Mouse (Mus musculus): ENCODE measurements around the gene Yrdc. TPM values are rescaled to one million over a fixed set of nuclear protein-coding genes. Genes with fewer than 3 reads are reported as not detected.

Gene Yrdc
- total RNA-seq (2021) = 10 to 100 TPM; 29.6 to 29.7 TPM
- long read RNA-seq, experiment 1, transcript Yrdc-201 (5 exons, 1,634 nt) = major isoform, 35 of 49 reads
- long read RNA-seq, experiment 1, transcript Yrdc-202 (4 exons, 724 nt) = minor isoform, 5 of 49 reads
- long read RNA-seq, experiment 1, partial matches to known transcripts = 0 of 49 reads
- long read RNA-seq, experiment 1, other reads (novel, unspliced or antisense) = 9 of 49 reads
- long read RNA-seq, experiment 2, transcript Yrdc-201 (5 exons, 1,634 nt) = major isoform, 39 of 47 reads
- long read RNA-seq, experiment 2, partial matches to known transcripts = 2 of 47 reads
- long read RNA-seq, experiment 2, other reads (novel, unspliced or antisense) = 4 of 47 reads

DNA sequence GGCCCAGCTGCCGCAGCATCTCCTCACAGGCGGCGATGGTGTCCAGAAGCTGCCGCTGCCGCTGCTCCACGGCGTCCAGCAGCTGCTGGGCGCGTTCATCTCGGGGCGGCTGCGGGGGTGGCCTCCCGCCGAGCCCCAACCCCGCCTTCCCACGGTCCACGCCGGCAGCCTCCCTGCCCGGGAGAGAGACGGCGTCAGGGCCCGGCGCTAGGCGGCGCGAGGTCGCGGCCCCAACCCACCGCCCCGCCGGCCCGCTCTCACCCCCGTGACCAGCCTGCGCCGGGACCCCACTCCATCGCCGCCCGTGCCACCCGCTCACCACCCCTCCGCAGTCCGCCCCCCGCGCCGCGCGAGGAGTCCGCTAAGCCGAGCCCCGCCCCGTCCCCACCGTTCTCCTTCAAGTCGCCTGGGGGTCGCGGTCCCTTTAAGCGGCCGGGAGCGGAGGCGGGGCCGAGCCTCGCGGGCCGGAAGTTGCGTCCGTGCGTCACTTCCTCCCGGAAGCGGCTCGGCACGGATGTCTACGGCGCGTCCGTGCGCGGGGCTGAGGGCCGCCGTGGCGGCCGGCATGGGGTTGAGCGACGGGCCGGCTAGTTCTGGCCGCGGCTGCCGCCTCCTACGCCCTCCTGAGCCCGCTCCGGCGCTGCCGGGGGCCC lies at the start of gene Yrdc:
Yrdc (plus strand) TSS at position 419 of the 653 bp plus-strand sequence.
- peak; percentile 93 to 95 for DNase-seq (ENCODE audit: low spot score in 2 of 2)
- intact Hi-C loops (cut with DNase I) = no loop called here

DNA sequence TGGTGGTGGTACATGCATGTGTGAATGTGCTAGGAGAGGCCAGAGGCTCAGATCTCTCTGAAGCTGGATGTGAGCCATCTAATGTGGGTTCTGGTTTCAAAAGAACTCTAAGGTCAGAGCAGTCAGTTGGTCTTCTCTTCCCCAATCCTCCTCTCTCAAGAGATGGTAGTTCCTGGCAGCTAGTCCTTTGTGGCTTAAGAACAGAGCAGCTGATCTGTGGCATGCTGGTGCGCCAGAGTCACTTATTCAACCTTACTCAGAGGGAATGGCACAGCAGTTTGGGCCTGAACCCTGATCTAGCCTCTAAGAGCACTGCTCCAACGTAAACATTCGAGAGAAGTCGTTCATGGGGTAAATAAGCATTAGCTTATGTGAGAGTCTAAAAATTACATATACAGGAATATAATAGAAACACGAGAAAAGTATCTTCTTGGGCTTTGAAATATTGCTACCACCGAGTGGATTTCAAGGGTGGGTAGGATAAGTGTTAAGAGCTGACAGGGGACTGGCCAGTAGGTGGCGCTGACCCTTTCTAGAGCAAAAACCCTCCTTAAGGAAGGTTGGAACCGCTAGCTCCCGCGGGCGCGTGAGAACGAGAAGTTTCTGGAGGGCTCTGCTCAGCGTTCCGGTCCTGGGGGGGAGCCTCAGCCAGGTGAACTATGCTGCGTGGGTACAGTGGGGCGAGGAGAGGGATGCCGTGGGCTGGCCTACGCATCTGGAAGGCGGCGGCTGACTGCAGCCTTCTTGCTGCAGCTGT lies 48.7 kb upstream of the Yrdc start, which contains the start of gene Mtf1:
Mtf1 (plus strand) TSS at position 553 of the 757 bp plus-strand sequence.
- intact Hi-C loops (cut with DNase I) = loop anchor here (2.0 kb wide), 1 partner anchor 45 kb away; no protein-coding TSS in a partner anchor
- peak; percentile 91 to 92 for DNase-seq (ENCODE audit: low spot score in 2 of 2)

DNA sequence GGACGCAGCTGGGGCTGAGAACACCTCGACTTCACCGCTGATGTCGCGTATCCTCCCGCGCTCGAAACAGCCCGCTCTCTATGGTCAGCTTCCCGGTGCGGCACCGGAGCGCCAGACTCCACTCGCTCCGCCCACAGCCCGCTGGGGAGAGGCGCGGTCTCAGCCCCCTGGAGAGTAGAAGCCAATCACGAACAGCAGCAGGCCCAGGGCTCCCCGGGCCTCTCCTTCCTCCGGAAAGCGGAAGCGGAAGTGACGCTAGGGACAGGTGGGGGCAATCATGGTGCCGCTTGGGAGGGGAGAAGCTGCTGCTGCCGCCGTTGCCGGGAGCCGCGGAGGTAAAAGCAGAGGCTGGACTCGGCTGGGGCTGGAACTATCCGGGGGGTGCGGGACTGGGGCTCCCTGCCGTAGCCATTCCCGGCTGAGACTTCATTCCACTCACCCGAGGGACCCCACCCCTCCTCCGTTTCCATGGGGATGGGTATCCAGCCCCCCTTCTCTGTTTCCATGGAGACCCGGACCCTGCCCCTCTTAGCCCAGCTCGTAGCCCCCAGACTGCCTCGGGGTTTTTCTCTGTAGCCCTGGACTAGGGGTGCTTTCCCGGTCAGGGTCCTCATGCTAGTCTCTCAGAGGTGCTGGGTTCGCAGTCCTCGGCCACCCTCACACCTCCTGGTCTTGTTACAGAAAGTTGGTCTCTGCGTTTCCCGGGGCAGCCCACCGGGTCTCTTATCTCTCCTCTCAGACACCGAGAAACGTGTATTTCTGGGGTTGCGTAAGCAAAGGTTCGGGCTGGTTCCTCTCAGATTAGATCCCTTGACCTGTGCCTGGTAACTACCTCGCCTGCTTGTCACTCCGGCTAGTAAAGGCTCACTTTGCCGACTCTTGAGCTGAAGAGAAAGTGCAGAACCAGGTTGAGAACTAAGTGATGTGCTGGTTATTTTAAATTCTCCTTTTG lies 47.9 kb upstream of the Yrdc start:
- intact Hi-C loops (cut with DNase I) = loop anchor here (2.0 kb wide), 1 partner anchor 44 kb away; no protein-coding TSS in a partner anchor
- DNase-seq (ENCODE audit: low spot score in 2 of 2) = peak; percentile 95

DNA sequence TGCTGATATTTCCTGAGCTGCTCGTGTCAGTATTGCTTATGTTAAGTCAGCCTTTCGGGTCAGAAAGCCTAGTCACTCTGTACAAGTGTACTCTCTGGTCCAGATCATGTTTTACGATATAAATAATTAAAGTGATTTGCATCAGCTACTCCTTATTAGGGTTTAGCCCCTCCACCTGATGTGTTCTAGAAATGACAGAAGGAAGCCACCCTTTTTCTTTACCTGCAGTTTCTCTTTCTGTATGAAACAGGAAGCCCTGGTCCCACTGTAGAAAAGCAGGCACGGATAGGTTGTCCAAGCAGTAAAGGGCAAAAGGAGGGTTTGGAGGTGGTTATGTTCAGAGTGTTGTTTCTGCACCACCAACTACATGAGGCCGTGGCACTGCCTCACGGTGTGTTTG lies 47.1 kb upstream of the Yrdc start:
- DNase-seq (ENCODE audit: low spot score in 2 of 2) = no peak
- intact Hi-C loops (cut with DNase I) = loop anchor here (2.0 kb wide), 1 partner anchor 43 kb away; no protein-coding TSS in a partner anchor

DNA sequence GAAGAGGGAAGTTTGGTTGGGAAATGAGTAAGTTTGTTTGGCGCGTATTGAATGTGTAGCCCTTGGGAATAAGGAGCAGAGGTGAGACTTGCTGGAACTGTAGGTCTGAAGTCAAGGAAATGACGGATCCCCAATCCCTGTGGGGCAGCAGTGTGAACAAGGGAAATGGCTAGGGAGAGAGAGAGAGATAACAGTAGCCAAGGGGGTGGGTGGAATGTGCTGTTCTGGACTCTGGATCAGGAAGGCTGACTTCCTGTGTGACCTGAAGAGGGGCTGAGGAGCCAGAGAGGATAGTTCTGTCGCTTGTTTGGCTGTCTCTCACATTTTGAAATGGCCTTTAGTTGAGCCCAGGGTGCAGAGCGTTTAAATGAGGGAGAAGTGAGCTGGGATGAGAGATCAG lies 42.0 kb upstream of the Yrdc start:
- intact Hi-C loops (cut with DNase I) = no loop called here
- DNase-seq (ENCODE audit: low spot score in 2 of 2) = no peak

DNA sequence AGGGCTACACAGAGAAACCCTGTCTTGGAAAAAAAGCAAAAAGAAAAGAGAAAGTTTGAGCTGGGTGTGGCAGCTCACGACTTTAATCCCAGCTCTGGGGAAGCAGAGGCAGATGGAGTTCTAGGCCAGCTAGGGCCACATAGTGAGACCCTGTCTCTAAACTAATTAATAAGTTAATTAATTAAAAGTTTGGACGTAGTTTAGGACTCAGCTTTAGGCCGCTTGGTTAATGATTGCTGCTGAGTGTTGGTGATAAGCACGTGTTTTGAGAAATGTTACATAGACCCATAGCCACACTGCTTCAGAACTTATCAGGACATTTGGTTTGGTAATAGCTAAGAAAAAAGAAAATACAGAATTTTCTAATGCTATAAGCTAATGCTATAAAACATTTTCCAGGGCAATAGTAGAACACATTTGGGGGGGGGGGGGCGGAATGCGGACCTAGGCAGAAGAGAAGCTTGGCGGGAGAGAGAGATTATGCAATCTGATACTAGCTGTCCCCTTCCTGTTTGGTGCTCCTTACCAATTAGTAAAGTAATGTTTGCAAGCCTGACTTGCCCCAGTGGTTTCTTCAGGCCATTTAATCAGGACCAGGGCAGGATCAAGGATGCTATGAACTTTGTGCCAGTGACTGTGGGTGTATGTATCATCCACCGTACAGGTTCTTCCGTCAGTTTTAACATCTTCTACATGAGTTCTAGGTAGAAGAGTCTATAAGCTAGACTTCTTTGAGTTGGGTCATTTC lies 41.2 kb upstream of the Yrdc start:
- intact Hi-C loops (cut with DNase I) = no loop called here
- DNase-seq (ENCODE audit: low spot score in 2 of 2) = no peak

DNA sequence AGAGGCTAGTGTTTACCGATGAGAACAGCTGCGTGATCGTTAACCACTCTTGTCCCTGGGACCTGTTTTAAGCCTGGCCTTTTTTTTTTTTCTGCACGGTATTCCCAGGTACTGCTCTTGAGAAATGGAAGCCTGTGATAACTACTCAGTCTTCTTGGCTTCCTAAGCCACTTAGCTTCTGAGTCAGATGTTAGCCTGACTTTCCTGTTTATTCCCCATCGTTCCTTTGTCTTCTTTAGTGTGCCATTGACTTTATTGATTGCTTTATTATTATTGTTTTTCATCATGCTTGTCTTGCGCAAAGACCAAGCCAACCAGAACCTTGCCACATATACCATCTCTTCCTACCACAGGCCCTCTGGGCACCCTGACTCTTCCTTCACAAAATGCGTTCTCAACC lies 40.4 kb upstream of the Yrdc start:
- intact Hi-C loops (cut with DNase I) = no loop called here
- DNase-seq (ENCODE audit: low spot score in 2 of 2) = no peak

DNA sequence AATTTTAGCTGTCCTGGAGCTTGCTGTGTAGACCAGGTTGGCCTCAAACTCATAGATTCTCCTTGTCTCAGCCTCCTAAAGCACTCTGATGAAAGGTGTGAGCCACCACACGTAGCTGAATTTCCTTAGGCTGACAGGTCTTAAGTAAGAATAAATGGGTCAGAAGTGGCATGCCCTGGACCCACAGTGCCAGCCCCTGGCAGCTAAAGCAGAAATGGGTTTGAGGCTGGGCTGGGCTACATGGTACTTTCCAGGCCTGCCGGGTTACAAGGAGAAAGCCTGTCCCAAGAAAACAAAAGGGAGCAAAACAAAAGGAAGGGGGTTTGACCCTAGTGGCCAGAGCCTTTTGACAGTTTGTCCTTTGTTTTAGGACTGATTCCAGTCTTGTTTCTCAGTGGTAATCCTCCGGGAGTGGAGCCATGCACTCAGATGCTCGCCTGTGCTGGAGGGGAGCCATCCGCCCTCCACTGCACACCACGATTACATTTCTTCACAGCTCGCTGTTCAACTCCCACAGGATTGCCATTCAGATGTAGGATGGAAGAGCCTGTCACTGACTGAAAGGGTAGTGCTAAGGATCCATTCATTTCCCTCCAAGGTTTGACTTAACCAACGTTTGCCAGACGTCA lies 39.0 kb upstream of the Yrdc start:
- intact Hi-C loops (cut with DNase I) = no loop called here
- peak; percentile 62 to 77 for DNase-seq (ENCODE audit: low spot score in 2 of 2)

DNA sequence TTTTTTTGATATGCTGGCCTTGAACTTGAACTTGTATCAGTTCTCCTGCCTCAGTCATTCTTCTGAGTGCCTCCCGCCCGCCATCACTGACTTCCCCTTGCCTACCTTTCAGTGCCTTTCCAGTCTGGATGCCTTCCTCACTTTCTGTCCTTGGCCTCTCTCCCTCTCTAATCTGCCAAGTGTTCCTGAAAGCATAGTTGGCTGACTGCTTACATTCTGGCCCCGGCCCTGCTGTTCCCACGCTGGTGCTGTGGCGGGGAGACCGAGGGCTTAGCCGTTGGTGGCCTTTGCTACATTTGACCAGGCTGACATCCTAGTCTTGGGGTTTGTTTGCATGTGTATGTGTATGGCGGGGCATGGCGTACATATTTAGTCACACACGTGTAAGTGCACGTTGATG lies 34.6 kb upstream of the Yrdc start:
- no peak for DNase-seq (ENCODE audit: low spot score in 2 of 2)
- intact Hi-C loops (cut with DNase I) = no loop called here

DNA sequence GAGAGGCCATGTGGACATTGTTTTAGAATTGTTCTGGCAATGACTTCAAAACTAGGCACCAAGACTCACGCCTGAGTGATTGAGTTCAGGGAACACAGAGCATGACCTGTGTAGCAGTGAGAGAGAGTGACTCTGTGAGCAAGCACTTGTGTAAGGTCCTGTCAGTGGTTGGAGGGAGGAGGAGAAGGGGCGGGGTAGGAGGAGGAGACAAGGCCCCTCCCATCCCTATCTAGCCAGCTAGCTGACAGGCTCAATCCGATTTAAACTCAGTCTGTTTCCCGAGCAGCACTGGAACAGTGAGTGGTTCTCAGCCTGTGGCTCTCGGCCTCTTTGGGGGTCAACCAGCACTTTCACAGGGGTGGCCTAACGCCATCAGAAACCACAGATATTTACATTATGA lies 32.7 kb upstream of the Yrdc start:
- DNase-seq (ENCODE audit: low spot score in 2 of 2) = no peak
- intact Hi-C loops (cut with DNase I) = no loop called here

DNA sequence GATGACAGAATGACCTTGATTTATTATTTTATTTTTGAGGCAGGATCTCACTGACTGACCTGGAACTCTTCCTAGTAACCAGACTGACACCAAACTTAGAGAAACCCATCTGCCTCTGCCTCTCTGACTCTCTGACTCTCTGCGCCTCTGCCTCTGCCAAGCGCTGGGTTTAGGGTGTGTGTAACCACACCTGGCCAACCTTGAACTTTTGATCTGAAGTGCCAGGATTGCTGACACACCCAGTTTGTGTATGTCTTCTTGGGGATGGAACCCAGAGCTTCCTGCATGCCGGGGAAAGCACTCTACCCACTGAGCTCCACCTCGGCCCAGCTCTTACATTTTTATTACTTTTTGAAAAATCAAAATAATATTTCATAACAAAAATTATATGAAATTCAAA lies 31.6 kb upstream of the Yrdc start:
- intact Hi-C loops (cut with DNase I) = no loop called here
- DNase-seq (ENCODE audit: low spot score in 2 of 2) = no peak

DNA sequence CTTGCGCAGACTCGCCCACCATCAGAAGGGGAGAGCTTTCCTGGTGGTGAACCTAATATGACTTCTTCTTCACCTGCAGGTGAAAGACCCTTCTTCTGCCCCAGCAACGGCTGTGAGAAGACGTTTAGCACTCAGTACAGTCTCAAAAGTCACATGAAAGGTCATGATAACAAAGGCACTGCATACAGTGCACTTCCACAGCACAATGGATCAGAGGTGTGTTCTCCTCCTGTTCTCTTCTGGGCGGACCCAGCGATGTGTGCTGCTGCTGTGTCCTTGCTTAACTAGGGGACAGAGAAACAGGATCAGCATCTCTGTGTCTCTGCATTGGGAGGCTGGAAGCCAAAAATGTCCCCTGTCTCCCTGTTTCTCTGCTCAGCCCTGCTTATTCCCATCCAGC lies 25.5 kb upstream of the Yrdc start:
- DNase-seq (ENCODE audit: low spot score in 2 of 2) = no peak
- intact Hi-C loops (cut with DNase I) = no loop called here

DNA sequence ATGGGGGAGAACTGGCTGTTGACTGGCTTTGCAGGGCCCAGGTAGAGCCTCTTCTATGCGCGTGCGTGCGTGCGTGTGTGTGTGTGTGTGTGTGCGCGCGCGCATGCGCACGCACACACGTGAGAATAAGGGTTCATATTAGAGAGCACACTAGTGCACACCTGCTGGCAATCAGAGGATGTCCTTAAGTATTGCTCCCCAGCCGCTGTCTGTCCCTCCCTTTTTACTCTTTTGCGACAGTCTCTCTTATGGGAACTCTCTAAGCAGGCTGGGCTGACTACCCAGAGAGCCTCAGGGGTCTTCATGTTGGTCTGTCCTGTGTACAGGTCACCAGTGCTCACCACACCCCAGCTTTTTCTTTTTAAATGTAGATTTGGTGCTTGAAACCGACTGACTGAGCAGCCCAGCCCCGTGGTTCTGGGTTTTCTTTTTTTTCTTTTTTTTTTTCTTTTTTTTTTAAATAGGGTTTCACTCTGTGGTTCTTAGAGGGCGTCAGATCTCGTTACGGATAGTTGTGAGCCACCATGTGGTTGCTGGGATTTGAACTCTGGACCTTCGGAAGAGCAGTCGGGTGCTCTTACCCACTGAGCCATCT lies 25.0 kb upstream of the Yrdc start:
- intact Hi-C loops (cut with DNase I) = no loop called here
- DNase-seq (ENCODE audit: low spot score in 2 of 2) = no peak

DNA sequence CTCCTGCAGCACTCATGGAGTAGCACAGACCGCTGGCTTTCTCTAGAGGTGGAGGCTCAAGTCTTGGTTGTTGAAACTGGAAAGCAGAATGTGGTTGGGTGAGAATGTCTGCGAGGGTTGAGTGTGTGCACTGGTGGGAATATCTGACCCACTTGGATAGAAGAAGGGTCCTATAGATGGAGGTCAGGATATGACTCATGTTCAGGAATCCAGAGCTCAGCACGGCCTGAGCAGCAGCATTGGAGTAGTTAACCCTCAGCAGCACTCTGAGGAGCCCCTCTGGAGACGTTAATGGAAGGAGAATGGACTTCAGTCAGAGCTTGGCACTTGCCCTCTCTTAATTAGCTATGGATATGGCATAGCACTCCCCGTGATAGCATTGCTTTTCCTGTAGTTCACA lies 20.8 kb upstream of the Yrdc start:
- intact Hi-C loops (cut with DNase I) = no loop called here
- no peak for DNase-seq (ENCODE audit: low spot score in 2 of 2)

DNA sequence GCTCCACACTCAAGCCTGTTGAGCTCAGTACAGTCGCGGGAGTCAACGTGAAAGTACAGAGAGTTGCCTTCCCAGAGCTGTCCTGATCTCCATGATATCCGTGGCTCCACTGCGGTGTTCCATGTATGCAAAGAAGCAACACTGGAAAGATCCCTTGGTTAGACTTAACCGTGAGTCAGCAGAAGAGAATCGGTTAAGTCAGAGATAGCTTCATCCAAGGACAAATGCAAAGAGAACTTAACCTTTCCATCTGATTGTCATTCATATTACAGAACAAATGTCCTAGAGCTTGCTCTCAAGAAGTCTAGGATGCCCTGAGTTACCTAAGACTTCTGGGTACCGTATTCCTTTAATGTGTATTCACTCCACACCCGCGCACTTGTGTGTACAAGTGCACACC lies 17.7 kb upstream of the Yrdc start:
- intact Hi-C loops (cut with DNase I) = no loop called here
- no peak for DNase-seq (ENCODE audit: low spot score in 2 of 2)

DNA sequence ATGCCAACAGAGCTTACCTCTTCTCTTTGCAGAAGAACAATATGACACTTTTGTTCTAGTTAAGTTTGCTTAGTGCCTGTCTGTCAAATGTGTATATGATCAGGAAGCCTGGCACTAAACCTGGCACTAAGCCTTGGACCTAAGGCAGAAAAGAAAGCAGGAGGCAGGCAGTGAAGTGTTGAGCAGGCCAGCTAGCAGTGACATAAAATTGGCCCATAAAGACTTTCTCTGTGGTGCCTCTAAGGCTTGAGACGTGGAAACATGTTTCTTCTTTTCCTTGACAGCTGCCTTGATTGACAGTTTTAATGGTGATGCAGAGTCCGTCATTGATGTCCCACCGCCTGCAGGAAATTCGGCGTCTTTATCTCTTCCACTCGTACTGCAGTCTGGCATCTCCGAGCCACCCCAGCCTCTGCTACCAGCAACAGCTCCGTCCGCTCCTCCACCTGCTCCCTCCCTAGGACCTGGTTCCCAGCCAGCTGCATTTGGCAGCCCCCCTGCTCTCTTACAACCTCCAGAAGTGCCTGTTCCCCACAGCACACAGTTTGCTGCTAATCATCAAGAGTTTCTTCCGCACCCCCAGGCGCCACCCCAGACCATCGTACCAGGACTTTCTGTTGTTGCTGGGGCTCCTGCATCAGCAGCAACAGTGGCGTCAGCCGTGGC lies 12.3 kb upstream of the Yrdc start:
- intact Hi-C loops (cut with DNase I) = no loop called here
- no peak for DNase-seq (ENCODE audit: low spot score in 2 of 2)

DNA sequence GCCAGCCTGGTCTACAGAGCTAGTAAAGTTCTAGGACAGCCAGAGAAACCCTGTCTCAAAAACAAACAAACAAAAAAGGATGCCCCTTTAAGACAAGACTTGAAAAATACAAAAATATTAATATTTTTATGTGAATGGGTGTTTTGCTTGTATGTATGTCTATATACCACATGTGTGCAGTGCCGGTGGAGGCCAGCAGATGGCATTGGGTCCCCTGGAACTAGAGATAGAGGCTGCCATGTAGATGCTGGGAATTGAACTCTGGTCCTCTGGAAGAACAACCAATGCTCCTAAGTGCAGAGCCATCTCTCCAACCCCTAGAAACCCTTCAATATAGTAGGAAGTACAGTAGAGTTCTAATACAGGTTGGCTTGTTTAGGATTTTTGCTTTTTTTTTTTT lies 9.5 kb upstream of the Yrdc start:
- no peak for DNase-seq (ENCODE audit: low spot score in 2 of 2)
- intact Hi-C loops (cut with DNase I) = no loop called here

Measured in left cerebral cortex, postnatal 14 days (tissue).